In genomic region chrX:141875135-141875534, GRCm38 (mm10) we compare ENCODE assay signal across 19 mouse cellular contexts. TPM values are rescaled to one million over a fixed set of nuclear protein-coding genes. Genes with fewer than 3 reads are reported as not detected.
DNase-seq lines count a peak whose midpoint lies in the region; TF ChIP-seq lines count a peak whose summit lies in the region.
"Had no signal": no experiment of that assay in that cellular context is flagged by ENCODE, and none has a peak within 500 bp of the region (broad histone marks: within the 10 kb centered on the region; RNA-seq: fewer than 3 reads in every experiment).

Gm15294 (minus strand) TSS chrX:141875235.

- TF ChIP-seq POLR2A in testis, adult 2 months (IDR thresholded peaks at IDR 0.05; ENCODE audit: control insufficient read depth, low read depth, low read length): no peak

- H3K27ac ChIP-seq in testis, adult 2 months (ENCODE audit: control insufficient read depth, insufficient read depth, low read depth, low read length): no peak within 1 kb of the TSS; the same call in 1 of the 2 replicates

- H3K4me1 ChIP-seq in testis, adult 2 months (ENCODE audit: control insufficient read depth, insufficient read depth, low read length): no peaks in the 10 kb centered on the region

- no peaks in the 10 kb centered on the region for H3K36me3 ChIP-seq in testis, adult 2 months (ENCODE audit: control insufficient read depth, insufficient read depth, low read length)
- H3K36me3 ChIP-seq: G1E had no signal

- peak within 1 kb of the TSS; percentile 30 for H3K4me3 ChIP-seq in testis, adult 2 months (ENCODE audit: control insufficient read depth, low read depth, low read length)

- DNase-seq in testis, postnatal 10 days (ENCODE audit: low spot score): no peak
- DNase-seq: adrenal gland, adult 2 months; adrenal gland, adult 8-10 months; adrenal gland, postnatal 10 days; adrenal gland, postnatal 14 days; adrenal gland, postnatal 25 days; adrenal gland, postnatal 36 days; B cell, adult 2 months; cerebellum, adult 11 months; cerebellum, adult 11-12 months; cerebellum, adult 18-20 months; cerebellum, adult 2 months had no signal

- H3K27me3 ChIP-seq in testis, adult 2 months (ENCODE audit: control insufficient read depth, insufficient read depth, low read length): no peaks in the 10 kb centered on the region
- H3K27me3 ChIP-seq: CH12.LX had no signal

- TF ChIP-seq CTCF in testis, adult 2 months (IDR thresholded peaks at IDR 0.05; ENCODE audit: control insufficient read depth, insufficient read depth, insufficient replicate concordance, low read depth, low read length): no peak

RNA-seq across cellular contexts. Expression of gene Gm15294, which starts in this region (rescaled TPM):
- not detected in 2 replicates for polyA plus RNA-seq in testis, adult 2 months (2012; rRNA removed)
- polyA plus RNA-seq: activated CD4-positive, CD25-positive, alpha-beta regulatory T cell, adult 4 months; adrenal gland, adult 2 months; brain, embryonic 14.5 days; C2C12; CD4-positive, CD25-positive, alpha-beta regulatory T cell, adult 4 months; cerebellum, adult 2 months; G1E had no signal
